ENCODE assay signal across 9 mouse cellular contexts in the genomic region with DNA sequence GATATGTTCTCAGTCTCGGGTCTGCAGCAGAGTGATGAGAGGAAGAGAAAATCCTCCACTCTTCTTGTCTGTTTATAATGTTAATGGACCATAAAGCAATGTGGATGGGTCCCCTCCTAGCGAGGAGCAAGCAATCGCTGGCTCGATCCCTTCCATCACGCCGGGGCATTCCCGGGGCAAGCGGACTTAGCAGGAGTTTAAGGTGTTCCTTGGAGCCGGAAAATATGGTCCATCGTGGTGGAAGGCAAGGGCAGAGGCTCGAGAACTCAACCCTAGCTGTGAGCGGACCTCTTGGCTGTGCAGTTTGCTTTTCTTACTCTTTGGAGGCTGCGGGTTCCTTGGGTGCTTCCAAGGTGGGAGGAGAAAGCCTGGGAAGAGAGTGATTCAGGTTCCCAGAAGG.
DNase-seq lines count a peak whose midpoint lies in the region; ATAC-seq and TF ChIP-seq lines count a peak whose summit lies in the region.
"Had no signal": no experiment of that assay in that cellular context is flagged by ENCODE, and none has a peak within 500 bp of the region (broad histone marks: within the 10 kb centered on the region; RNA-seq: fewer than 3 reads in every experiment).

No protein-coding gene starts in this region.

- no peak for DNase-seq in heart, embryonic 10.5 days (ENCODE audit: low spot score)
- no peak for DNase-seq in heart, adult 8-10 months (ENCODE audit: low spot score)
- no peak for DNase-seq in testis, postnatal 14 days (ENCODE audit: low spot score)
- DNase-seq in stomach, postnatal 0 days (ENCODE audit: low spot score), result no peak
- DNase-seq in natural killer cell, adult 2 months (ENCODE audit: low spot score in 2 of 2), result no peak
- DNase-seq: lung, postnatal 10 days had no signal

- peaks cover 8% of the 10 kb centered on the region for H3K4me1 ChIP-seq in heart, embryonic 10.5 days
- peaks cover 9% of the 10 kb centered on the region for H3K4me1 ChIP-seq in testis, adult 2 months (ENCODE audit: control insufficient read depth, insufficient read depth, low read length)
- peaks cover 28% of the 10 kb centered on the region for H3K4me1 ChIP-seq in limb, embryonic 12.5 days (replicated peaks)
- H3K4me1 ChIP-seq in stomach, postnatal 0 days (replicated peaks; ENCODE audit: control insufficient read depth, insufficient read depth), result no peaks in the 10 kb centered on the region

- peak overlapping the region; percentile 92 for H3K4me2 ChIP-seq in limb, embryonic 12.5 days
- H3K4me2 ChIP-seq in stomach, postnatal 0 days (replicated peaks; ENCODE audit: low read depth), result peak overlapping the region; percentile 31

- no peak for TF ChIP-seq CTCF in testis, adult 2 months (IDR thresholded peaks at IDR 0.05; ENCODE audit: control insufficient read depth, insufficient read depth, insufficient replicate concordance, low read depth, low read length)
- no peak for TF ChIP-seq CTCF in stomach, postnatal 0 days (IDR thresholded peaks at IDR 0.05; ENCODE audit: low read depth)

- H3K9me3 ChIP-seq in heart, embryonic 10.5 days, result no peaks in the 10 kb centered on the region
- no peaks in the 10 kb centered on the region for H3K9me3 ChIP-seq in limb, embryonic 12.5 days
- H3K9me3 ChIP-seq in stomach, postnatal 0 days (ENCODE audit: control insufficient read depth, low read length), result no peaks in the 10 kb centered on the region

- TF ChIP-seq POLR2A in testis, adult 2 months (IDR thresholded peaks at IDR 0.05; ENCODE audit: control insufficient read depth, low read depth, low read length), result no peak

- peaks cover 66% of the 10 kb centered on the region for H3K27me3 ChIP-seq in heart, embryonic 10.5 days (ENCODE audit: insufficient read depth, poor library complexity, severe bottlenecking)
- H3K27me3 ChIP-seq in testis, adult 2 months (ENCODE audit: control insufficient read depth, insufficient read depth, low read length), result peaks cover 8% of the 10 kb centered on the region
- H3K27me3 ChIP-seq in limb, embryonic 12.5 days, result peaks cover 58% of the 10 kb centered on the region
- H3K27me3 ChIP-seq in stomach, postnatal 0 days (ENCODE audit: control insufficient read depth, insufficient read depth, low read length), result 0 out of 2 replicates have a peak, but pooled peaks cover 4% of the 10 kb centered on the region

- H3K9ac ChIP-seq in limb, embryonic 12.5 days (replicated peaks), result no peak overlapping the region
- no peak overlapping the region for H3K9ac ChIP-seq in stomach, postnatal 0 days (ENCODE audit: low read length)

- no peak for ATAC-seq in limb, embryonic 12.5 days (ENCODE audit: insufficient number of reproducible peaks, insufficient read depth, low FRiP score, low TSS enrichment, low read depth)
- no peak for ATAC-seq in stomach, postnatal 0 days (ENCODE audit: low FRiP score, low TSS enrichment)
- no peak for ATAC-seq in cerebellum, adult (ENCODE audit: insufficient number of reproducible peaks, low FRiP score, low TSS enrichment)

- no peak for TF ChIP-seq EP300 in stomach, postnatal 0 days (optimal IDR thresholded peaks at IDR 0.05)

- 3% methylated on average over 13 of the region's 13 CpGs for WGBS in heart, embryonic 10.5 days
- WGBS in limb, embryonic 12.5 days, result under 1% methylated on average over 13 of the region's 13 CpGs
- 2% methylated on average over 13 of the region's 13 CpGs for WGBS in stomach, postnatal 0 days

- H3K4me3 ChIP-seq in heart, embryonic 10.5 days, result peak overlapping the region; percentile 62
- H3K4me3 ChIP-seq in testis, adult 2 months (ENCODE audit: control insufficient read depth, low read depth, low read length), result peak overlapping the region; percentile 49
- H3K4me3 ChIP-seq in limb, embryonic 12.5 days (replicated peaks), result peak overlapping the region; percentile 47
- H3K4me3 ChIP-seq in stomach, postnatal 0 days (ENCODE audit: low read depth, low read length), result peak overlapping the region; percentile 40; the same call in 1 of the 2 replicates

- no peaks in the 10 kb centered on the region for H3K36me3 ChIP-seq in heart, embryonic 10.5 days
- no peaks in the 10 kb centered on the region for H3K36me3 ChIP-seq in testis, adult 2 months (ENCODE audit: control insufficient read depth, insufficient read depth, low read length)
- no peaks in the 10 kb centered on the region for H3K36me3 ChIP-seq in limb, embryonic 12.5 days
- no peaks in the 10 kb centered on the region for H3K36me3 ChIP-seq in stomach, postnatal 0 days (ENCODE audit: control insufficient read depth, insufficient read depth, low read length)

- no peak overlapping the region for H3K27ac ChIP-seq in heart, embryonic 10.5 days
- no peak overlapping the region for H3K27ac ChIP-seq in testis, adult 2 months (ENCODE audit: control insufficient read depth, insufficient read depth, low read depth, low read length)
- H3K27ac ChIP-seq in limb, embryonic 12.5 days, result no peak overlapping the region
- no peak overlapping the region for H3K27ac ChIP-seq in stomach, postnatal 0 days (replicated peaks)
